Mouse (Mus musculus) regulatory T cell (primary cell): ENCODE data around the gene Loxl3.

Experiments used
- in situ Hi-C: fragments of 300-600 bp; cut with MboI, MseI; formaldehyde crosslinking; loops from one replicate; pipeline ENCODE4 v1.15.1; 2025; ENCODE audit warnings: high pct_unique_total_duplicates

The Loxl3 gene

GRCm38 (mm10) chr6:83086121-83087035 lies 52.4 kb downstream of the Loxl3 start, which contains the start of gene Lbx2:
TSS of gene Lbx2 (plus strand) at chr6:83086367.
- in situ Hi-C loops, result no loop called here

DNA sequence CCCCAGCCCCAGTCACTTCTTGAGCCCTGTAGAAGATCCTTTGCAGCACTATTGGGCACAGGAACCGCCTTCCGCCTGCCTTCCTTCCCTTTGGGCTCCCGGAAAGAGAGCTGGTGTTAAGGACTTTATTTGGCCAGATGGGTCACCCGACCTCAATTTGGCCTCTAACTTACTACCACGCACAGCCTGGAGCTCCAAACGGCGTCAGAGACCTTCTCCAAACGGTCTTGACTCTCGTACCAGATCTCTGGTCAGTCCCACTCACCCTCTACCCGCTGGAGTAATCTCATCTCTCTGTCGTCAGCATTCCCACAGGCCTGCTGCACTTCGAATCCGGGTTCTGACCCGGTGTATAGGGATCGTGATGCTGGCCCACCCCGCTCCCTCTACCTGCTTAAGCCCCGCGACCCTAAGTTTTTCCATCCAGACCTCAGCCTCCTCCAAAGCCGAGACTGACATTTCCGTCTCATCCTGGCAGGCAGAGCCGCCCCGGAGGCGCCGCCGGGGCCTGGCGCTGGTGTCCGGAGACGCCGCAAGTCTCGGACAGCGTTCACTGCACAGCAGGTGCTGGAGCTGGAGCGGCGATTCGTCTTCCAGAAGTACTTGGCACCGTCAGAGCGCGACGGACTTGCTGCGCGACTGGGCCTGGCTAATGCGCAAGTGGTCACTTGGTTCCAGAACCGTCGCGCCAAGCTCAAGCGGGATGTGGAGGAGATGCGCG lies 53.4 kb downstream of the Loxl3 start:
- in situ Hi-C loops, result no loop called here

DNA sequence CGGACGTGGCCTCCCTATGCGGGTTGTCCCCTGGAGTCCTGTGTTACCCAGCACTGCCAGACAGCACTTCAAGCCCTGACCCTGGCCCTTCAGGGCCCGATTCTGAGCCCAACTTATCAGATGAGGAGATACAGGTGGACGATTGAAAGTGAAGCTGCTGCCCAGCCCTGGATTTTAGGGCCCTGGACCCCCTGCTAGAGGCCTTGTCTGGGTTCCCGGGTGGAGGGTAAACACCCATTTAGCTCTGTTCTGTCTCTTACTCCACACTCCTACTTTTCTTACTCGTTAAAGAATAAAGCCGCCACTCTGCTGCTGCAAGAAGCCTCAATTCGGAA lies 53.9 kb downstream of the Loxl3 start:
- in situ Hi-C loops, result no loop called here

DNA sequence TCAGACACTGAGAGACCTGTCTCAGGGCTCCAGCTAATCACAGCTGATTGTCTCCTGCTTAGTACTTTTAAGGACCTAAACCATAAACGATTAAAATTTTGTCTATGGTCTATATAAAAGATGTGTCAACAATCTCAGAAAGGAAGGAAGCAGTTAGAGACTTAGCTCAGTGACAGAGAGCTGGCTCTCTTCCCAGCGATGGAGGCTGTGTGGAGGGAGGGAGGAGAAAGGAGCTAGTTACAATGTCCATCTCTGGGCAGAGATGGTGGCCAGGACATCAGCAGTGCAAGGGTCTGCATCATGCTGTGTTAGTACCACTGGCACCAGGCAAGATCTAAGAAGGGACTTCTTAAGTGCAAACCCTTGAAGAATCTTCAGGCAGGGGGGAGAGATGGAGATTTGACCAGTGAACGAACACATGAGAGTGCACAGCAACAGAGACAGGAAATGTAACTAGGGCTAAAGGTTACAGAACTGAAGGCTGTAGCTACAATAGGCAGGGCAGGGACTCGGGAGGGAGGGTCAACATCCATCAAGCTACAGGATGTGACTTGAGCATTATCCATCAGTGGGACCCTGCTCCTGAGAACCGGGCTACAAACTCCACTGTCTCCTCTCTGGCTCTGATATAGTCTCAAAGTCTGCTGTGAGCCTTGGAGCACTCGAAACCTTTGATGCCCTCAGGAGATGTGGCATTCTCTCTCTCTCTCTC lies 58.6 kb downstream of the Loxl3 start:
- in situ Hi-C loops, result no loop called here

DNA sequence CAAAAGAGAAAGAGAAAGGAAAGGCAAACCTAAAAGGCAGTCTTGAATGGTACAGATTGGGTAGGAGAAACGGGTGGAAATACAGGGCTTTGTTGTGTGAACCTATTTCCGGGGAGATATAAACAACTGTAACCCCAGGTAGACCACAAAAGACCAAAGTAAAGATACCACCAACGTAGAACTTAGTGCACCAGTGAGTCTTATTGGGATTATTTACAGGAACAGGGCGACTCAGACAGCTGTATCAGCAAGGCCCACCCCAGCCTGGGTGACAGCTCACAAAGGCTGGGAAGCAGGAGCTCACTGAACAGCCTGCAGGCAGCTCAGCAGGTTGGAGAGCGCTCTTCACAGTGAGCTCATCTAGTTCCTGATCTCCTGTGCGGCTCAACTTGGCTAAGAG lies 62.0 kb downstream of the Loxl3 start:
- in situ Hi-C loops, result loop anchor here (5.0 kb wide), 1 partner anchor 99 kb away; no protein-coding TSS in a partner anchor

- in situ Hi-C loops, result loop anchor here (5.0 kb wide), 1 partner anchor 101 kb away; no protein-coding TSS in a partner anchor
These were observed 64.4 kb downstream of the Loxl3 start for GRCm38 (mm10) chr6:83098411-83098810.

GRCm38 (mm10) chr6:83101316-83101687 lies 67.3 kb downstream of the Loxl3 start, which contains the start of the genes Ccdc142 and Gm42688:
TSS of gene Ccdc142 (plus strand) at chr6:83101601.
TSS of gene Gm42688 (plus strand) at chr6:83101617.
- in situ Hi-C loops, result loop anchor here (5.0 to 10.0 kb wide), 2 partner anchors 189 to 357 kb away; no protein-coding TSS in a partner anchor

DNA sequence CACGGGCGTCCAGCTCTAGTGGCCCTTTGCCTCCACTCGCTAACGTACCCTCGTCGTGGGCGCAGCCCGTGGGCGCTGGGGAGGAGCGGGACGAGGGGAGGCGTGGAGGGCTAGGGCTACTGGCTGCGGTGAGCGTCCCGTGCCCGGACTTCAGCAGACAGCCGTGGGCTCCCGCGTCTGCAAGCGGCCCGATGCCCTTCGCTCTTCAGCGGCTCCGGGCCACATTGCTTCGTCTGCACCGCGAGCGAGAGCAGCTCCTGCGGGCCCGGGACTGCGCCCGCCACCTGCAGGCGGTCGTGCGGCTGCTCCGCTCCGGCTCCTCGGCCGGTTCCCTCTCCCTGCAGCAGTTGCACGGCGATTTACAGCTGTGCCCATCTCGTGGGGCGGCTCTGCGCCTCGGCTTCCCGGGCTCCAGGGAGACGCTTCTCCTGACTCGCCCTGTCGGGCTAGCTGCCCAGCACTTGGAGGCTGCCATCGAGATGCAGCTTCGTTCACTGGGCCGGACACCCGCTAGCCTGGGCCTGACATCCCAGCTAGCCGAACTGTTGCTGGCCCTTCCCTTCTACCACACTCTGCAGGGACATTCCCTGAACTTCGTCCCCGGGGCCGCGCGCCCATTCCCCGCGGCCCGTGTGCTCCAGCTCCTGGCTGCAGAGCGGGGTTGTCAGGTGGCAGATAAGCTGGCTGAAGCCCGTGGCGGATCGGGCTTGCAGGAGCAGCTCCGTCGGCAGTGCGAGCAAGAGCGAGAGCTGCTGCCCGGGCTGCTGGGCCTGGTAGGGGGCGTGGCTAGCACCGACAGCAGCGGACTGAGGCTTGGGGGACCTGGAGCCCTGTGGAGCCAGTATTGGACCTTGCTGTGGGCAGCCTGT lies 67.9 kb downstream of the Loxl3 start:
- in situ Hi-C loops, result loop anchor here (5.0 to 10.0 kb wide), 2 partner anchors 190 to 357 kb away; no protein-coding TSS in a partner anchor
